Mouse (Mus musculus) hindlimb bud, embryonic 11.5 days (tissue): Measurements from ENCODE around the gene Kdelc1.

Source experiments
- DNase-seq: peaks from one replicate; pipeline ENCODE4 v3.0.0-alpha.2; 2012; ENCODE audit warnings: low read depth, low spot score; ENCODE audit errors: extremely low spot score

Kdelc1 gene

DNA sequence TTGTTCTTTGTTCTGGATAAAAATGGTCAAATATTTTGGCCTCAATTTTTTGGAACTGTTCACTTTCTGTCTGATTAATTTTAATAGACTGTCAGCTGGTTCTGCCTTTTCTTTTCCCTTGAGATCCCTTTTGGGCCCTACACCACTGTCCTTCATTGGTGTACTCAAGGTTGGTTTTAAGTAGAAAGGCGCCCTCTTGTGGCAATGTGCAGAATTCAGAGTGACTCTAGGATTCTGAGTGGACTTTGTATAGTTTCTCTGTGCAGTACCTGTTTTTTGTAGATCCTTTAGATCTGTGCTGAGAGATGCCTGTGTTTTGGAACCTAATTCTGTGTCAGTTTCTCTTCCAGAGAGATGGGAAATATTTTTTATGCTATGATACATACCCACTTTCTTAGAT is 54.0 kb downstream of the Kdelc1 start:
- no peak for DNase-seq

- no peak for DNase-seq
Measured at GRCm38 (mm10) chr1:44063439-44063838, 55.2 kb downstream of the Kdelc1 start.

- DNase-seq: no peak
Measured at GRCm38 (mm10) chr1:44061836-44062235, 56.8 kb downstream of the Kdelc1 start, which contains the start of gene Gm8251. Gene Gm8251 (minus strand): TSS chr1:44061936.

DNA sequence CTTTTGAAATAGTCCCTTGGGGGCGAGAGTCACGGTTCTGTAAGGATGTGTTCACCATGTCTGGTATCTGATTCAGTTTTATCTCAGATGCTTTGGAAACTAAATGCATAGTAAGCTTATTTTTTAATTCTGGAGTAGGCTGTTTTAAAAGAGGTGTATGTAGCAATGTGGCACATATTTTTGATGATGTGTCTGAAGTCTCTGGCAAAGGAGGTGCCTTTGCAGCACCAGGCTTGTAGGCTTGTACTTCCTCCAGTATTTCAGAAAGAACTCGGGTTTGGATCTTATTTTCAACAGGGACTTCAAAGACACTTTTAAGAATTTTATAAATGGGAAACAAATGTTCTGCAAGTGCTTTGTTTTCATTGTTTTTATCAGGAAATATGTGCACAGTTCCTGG is 60.8 kb downstream of the Kdelc1 start:
- no peak for DNase-seq
